Mouse (Mus musculus): ENCODE data around the gene Gm14569.

GRCm38 (mm10) chrX:36491730-36492129 lies at the start of gene Gm14569:
- TF ChIP-seq CTCF (conservative IDR thresholded peaks at IDR 0.05; ENCODE audit: low read length): no peak
- TF ChIP-seq NANOG (IDR thresholded peaks at IDR 0.05; ENCODE audit: borderline replicate concordance, low read length): no peak
- TF ChIP-seq POU5F1 (IDR thresholded peaks at IDR 0.05; ENCODE audit: borderline replicate concordance, low read length): no peak
